Mouse (Mus musculus) forebrain, embryonic 12.5 days (tissue): ENCODE data around the gene Agap1. TPM values are rescaled to one million over a fixed set of nuclear protein-coding genes. Genes with fewer than 3 reads are reported as not detected.
"Not testable (repeated sequence)": the region's sequence is repeated elsewhere in the genome, so short reads cannot be mapped to it uniquely, and the experiment has no call there.

ENCODE experiments used
- ATAC-seq: fragments of 200-750 bp; cut with Nextera tagmentation; 2 replicates; pipeline ENCODE4 v1.8.0; 2017; ENCODE audit warnings: moderate TSS enrichment; ENCODE audit not compliant: low FRiP score
- H3K27ac ChIP-seq: fragments of 300-500 bp; sonication (generic); 2 replicates; pipeline ENCODE4 v1.5.1; 2016; ENCODE audit warnings: mild to moderate bottlenecking
- H3K27me3 ChIP-seq: fragments of 300-500 bp; sonication (generic); 2 replicates; pipeline ENCODE4 v1.6.1; 2016; ENCODE audit warnings: mild to moderate bottlenecking
- H3K36me3 ChIP-seq: fragments of 300-500 bp; sonication (generic); replicated peaks from 2 replicates; pipeline ENCODE4 v1.6.1; 2016; ENCODE audit warnings: mild to moderate bottlenecking
- H3K4me1 ChIP-seq: fragments of 300-500 bp; sonication (generic); 2 replicates; pipeline ENCODE4 v1.6.1; 2016
- H3K4me2 ChIP-seq: fragments of 300-500 bp; sonication (generic); 2 replicates; pipeline ENCODE4 v1.6.1; 2016; ENCODE audit warnings: mild to moderate bottlenecking, moderate library complexity
- H3K4me3 ChIP-seq: fragments of 300-500 bp; sonication (generic); replicated peaks from 2 replicates; pipeline ENCODE4 v1.5.1; 2016; ENCODE audit warnings: mild to moderate bottlenecking
- H3K9ac ChIP-seq: fragments of 300-500 bp; sonication (generic); 2 replicates; pipeline ENCODE4 v1.6.1; 2016; ENCODE audit warnings: mild to moderate bottlenecking
- H3K9me3 ChIP-seq: fragments of 300-500 bp; sonication (generic); 2 replicates; pipeline ENCODE4 v1.6.1; 2016
- WGBS: fragments of 180-500 bp; shearing (Covaris S2); methylation state at CpG from one replicate; pipeline ENCODE4 v1.1.7; 2016; 5-methylcytosine and 5-hydroxymethylcytosine counted together
- polyA plus RNA-seq: library from polyadenylated mRNA; unstranded; fragments of >200 nt; fragmentation: Nextera tagmentation; extraction: Ambion mirVana; gene quantifications from 2 replicates; pipeline ENCODE4 v1.2.1, GENCODE M21; 2016

The Agap1 gene
- polyA plus RNA-seq, 1 experiment from 2014 or later: 49.9 TPM

DNA sequence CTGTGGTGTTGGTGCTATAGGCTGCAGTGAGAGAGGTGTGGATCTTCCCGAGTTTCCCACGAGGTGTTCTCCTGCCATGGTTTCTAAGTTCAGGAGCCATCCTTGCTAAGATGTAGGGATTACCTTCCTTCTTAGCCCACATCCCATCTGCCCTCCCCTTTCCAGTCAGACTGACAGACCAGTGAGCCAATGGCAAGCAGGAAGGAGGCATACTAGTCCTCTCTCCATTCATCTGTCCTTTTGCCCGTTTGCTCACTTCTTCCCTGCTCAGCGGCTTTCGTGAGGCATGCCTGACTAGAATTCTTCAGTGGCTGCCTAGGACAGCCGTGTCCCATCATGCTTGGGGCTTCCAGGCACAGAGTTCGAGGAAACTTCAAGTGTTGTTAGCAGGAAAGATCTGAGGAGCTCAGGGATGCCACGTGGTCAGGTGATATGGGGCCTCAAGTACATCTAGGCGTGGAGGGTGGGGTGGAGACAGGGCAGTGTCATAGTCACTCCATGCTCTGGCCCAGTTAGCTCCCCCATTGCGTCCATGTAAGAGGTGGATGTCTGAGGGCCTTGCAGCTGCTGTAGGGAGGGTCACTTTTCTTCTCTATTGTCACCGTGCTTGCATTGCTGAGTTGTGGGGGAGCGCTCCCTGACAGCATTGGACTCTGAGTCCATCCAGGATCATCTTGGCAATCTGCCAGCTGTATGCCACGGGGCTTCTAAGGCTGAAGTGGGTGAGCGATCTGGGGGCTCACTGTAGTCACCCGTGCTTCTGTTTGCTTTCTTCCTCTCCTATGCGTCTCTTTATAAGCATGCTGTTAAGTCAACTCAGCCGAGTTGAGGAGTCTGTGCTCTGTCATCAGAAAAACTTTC lies 34.7 kb downstream of the Agap1 start:
- ATAC-seq: no peak
- 66% methylated on average over 17 of the region's 17 CpGs for WGBS
- H3K9ac ChIP-seq: no peak overlapping the region

DNA sequence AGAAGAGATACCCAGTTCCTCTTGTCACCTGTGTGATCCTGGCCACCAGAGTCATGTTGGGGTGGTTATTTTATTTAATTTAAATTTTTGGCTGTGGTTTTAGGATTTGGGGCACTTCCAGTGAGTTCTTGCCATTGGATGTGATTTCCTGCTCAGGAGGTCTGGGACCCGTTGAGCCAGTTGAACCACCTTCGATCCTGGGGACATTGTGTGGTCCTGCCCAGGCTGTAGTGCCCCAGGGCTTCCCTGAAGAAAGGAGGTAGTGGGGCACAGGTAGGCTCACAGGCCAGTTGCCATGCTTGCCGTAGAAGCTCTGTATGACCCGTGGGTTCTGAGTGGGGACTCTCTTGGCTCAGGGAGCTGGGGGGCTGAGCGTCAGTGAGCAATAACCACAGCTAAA lies 38.6 kb downstream of the Agap1 start:
- H3K4me3 ChIP-seq: no peak overlapping the region
- H3K4me1 ChIP-seq: peaks cover 53% of the 10 kb centered on the region
- WGBS: 93% methylated on average over 5 of the region's 5 CpGs
- H3K27me3 ChIP-seq: 0 out of 2 replicates have a peak, but pooled peaks cover 2% of the 10 kb centered on the region
- H3K27ac ChIP-seq: no peak overlapping the region
- H3K4me2 ChIP-seq: no peak overlapping the region
- ATAC-seq: no peak
- H3K9me3 ChIP-seq: no peaks in the 10 kb centered on the region
- no peak overlapping the region for H3K9ac ChIP-seq
- no peaks in the 10 kb centered on the region for H3K36me3 ChIP-seq

More for the DNA sequence above, 34.7 kb downstream of the Agap1 start:
- H3K4me3 ChIP-seq: no peak overlapping the region
- H3K36me3 ChIP-seq: no peaks in the 10 kb centered on the region
- no peak overlapping the region for H3K4me2 ChIP-seq
- H3K4me1 ChIP-seq: peaks cover 40% of the 10 kb centered on the region
- H3K27me3 ChIP-seq: no peaks in the 10 kb centered on the region
- H3K27ac ChIP-seq: no peak overlapping the region
- no peaks in the 10 kb centered on the region for H3K9me3 ChIP-seq

DNA sequence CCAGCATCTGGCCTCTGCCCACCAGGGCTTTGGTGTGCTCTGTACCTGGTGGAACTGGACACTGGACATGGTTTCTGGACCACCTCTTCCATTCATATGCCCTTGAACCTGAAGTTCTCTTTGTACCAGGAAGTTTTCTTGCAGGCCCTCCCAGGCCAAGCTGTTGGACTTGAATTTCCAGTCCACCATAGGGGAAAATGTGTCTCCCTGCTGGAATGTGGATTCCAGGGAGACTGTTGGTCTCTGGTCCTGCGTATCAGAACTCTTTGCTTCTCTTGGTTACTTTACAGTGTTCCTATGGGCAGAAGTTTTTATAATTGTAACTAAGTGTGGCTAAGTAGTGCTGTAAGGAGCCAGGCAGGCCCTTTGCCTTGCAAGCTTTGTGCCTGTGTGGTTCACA lies 40.2 kb downstream of the Agap1 start:
- 88% methylated on average over 1 of the region's 1 CpGs for WGBS
- ATAC-seq: no peak
- H3K36me3 ChIP-seq: no peaks in the 10 kb centered on the region
- no peak overlapping the region for H3K4me3 ChIP-seq
- no peak overlapping the region for H3K9ac ChIP-seq
- H3K9me3 ChIP-seq: no peaks in the 10 kb centered on the region
- peaks cover 53% of the 10 kb centered on the region for H3K4me1 ChIP-seq
- H3K27ac ChIP-seq: no peak overlapping the region
- H3K4me2 ChIP-seq: no peak overlapping the region
- H3K27me3 ChIP-seq: 0 out of 2 replicates have a peak, but pooled peaks cover 5% of the 10 kb centered on the region

DNA sequence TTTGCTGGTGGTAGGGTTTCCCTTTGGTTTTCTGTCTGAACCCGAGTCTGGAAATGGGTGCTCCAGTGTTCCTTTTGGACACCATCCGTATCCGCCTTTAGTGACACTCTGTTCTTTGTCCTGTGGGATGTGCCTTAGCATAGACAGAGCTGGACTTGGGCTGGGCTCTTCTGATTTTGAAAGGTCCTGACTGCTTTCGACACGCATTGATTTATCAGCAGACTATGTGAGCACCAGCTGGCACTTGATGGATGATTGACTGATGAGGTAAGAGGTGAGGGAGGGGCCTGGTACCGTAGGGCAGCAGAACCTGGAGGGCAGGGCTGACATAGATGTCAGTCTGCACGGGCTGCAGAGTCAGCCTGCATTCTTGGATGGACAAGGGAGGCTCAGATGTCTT lies 41.6 kb downstream of the Agap1 start:
- peaks cover 56% of the 10 kb centered on the region for H3K4me1 ChIP-seq
- ATAC-seq: no peak

DNA sequence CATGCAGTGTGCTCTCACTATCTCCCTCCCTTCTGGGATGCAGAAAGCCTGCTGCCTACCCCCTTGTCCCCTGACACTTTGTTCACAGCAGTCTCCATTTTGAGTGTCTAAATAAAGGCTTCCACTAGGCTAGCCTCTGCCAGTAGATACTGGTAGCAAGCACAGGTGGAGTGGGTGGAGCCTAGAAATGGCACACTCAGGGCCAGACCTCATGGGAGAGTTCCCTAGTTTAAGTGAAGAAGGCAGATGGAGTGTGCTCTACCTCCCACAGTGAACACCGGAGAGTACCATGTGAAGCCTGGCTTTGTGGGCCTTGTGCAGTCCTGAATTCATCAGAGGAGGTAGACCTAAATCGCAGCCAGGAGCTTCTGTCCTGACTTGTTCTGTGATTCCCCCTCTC lies 46.3 kb downstream of the Agap1 start:
- 86% methylated on average over 2 of the region's 2 CpGs for WGBS
- Histone ChIP-seq H3K9ac (no peak overlapping the region), H3K9me3 (no peaks in the 10 kb centered on the region), H3K4me1 (peaks cover 41% of the 10 kb centered on the region), H3K27ac (no peak overlapping the region), H3K4me3 (no peak overlapping the region), H3K36me3 (no peaks in the 10 kb centered on the region), H3K4me2 (no peak overlapping the region), H3K27me3 (0 out of 2 replicates have a peak, but pooled peaks cover 6% of the 10 kb centered on the region)
- no peak for ATAC-seq

More for the DNA sequence above, 41.6 kb downstream of the Agap1 start:
- Histone ChIP-seq H3K9ac (no peak overlapping the region), H3K4me3 (no peak overlapping the region), H3K4me2 (no peak overlapping the region), H3K27me3 (0 out of 2 replicates have a peak, but pooled peaks cover 6% of the 10 kb centered on the region), H3K9me3 (no peaks in the 10 kb centered on the region), H3K27ac (no peak overlapping the region), H3K36me3 (no peaks in the 10 kb centered on the region)
- WGBS: 75% methylated on average over 7 of the region's 7 CpGs

DNA sequence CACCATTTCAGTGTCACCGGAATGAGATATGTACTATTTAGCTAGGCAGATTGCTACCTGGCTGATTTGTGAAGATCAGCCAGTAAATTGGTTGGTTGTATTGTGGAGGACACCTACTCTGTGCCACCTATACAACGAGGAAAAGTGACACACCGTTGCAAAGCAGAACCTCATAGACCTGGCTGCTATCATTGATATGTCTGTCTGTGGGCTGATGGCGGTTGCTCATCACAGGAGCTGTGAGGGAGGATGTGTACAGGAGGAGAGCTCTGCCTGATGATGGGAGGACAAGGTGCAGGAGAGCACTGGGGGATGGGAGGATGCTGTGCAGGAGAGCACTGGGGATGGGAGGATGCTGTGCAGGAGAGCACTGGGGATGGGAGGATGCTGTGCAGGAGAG lies 46.7 kb downstream of the Agap1 start:
- no peak for ATAC-seq
- peaks cover 37% of the 10 kb centered on the region for H3K4me1 ChIP-seq
- H3K9ac ChIP-seq: no peak overlapping the region
- no peaks in the 10 kb centered on the region for H3K9me3 ChIP-seq
- 0 out of 2 replicates have a peak, but pooled peaks cover 6% of the 10 kb centered on the region for H3K27me3 ChIP-seq
- no peaks in the 10 kb centered on the region for H3K36me3 ChIP-seq
- H3K27ac ChIP-seq: no peak overlapping the region
- no peak overlapping the region for H3K4me2 ChIP-seq
- H3K4me3 ChIP-seq: no peak overlapping the region
- 89% methylated on average over 4 of the region's 4 CpGs for WGBS

DNA sequence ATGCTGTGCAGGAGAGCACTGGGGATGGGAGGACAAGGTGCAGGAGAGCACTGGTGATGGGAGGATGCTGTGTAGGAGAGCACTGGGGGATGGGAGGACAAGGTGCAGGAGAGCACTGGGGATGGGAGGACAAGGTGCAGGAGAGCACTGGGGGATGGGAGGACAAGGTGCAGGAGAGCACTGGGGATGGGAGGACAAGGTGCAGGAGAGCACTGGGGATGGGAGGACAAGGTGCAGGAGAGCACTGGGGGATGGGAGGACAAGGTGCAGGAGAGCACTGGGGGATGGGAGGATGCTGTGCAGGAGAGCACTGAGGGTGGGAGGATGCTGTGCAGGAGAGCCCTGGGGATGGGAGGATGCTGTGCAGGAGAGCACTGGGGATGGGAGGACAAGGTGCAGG lies 47.3 kb downstream of the Agap1 start:
- not testable (repeated sequence) for ATAC-seq, H3K36me3 ChIP-seq, H3K27ac ChIP-seq, H3K4me2 ChIP-seq, H3K27me3 ChIP-seq, H3K4me3 ChIP-seq, H3K9ac ChIP-seq, H3K9me3 ChIP-seq
- peaks cover 36% of the 10 kb centered on the region for H3K4me1 ChIP-seq

DNA sequence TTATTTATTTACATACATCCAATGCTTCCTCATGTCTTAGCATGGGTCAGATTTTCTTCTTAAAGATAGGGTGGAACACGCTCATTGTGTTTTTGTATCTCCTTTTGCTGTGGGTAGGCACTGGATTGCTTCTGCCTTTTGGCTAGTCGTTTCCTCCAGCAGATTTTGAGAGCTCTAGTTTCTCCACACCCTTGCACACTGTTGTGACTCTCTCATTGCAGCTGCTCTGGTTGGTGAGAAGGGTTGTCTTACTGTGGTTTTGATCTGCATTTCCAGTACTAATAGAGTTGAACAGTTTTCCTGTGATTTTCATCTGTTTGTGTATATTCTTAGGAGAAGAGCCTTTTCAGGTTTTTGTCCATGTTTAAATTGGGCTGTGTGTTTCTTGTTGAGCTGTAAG lies 54.6 kb downstream of the Agap1 start:
- Histone ChIP-seq H3K27ac (no peak overlapping the region), H3K4me1 (peaks cover 32% of the 10 kb centered on the region), H3K9ac (no peak overlapping the region), H3K9me3 (no peaks in the 10 kb centered on the region), H3K4me2 (no peak overlapping the region), H3K4me3 (no peak overlapping the region), H3K36me3 (no peaks in the 10 kb centered on the region), H3K27me3 (peaks cover 47% of the 10 kb centered on the region)
- 59% methylated on average over 2 of the region's 2 CpGs for WGBS
- ATAC-seq: no peak

DNA sequence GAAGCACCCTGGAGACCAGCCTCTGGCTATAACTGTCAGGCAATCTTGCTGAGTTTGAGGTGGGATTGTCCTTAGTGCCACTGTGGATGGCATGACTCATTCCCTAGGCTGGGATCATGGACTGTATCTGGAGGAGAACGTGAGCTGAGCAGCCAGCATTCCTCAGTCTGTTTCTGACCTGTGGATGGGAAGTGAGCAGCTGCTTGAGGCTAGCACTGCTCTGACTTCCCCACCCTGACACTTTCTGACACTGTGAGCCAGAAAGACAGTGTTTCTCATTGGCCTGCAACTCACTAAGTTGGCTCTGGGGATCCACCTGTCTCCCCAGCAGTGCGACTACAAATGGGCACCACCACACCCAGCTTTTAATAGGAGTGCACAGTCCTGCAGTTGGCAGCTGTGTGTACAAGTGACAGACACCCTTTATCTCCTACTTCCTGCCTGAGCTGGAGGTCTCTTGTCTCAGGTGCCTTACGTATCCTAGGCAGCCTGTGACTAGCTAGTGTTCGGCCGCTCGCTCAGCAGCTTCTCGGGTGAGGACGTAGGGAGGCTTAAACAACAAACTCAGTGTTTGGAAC lies 55.2 kb downstream of the Agap1 start:
- no peak overlapping the region for H3K4me3 ChIP-seq
- H3K4me2 ChIP-seq: no peak overlapping the region
- peaks cover 53% of the 10 kb centered on the region for H3K27me3 ChIP-seq
- H3K9ac ChIP-seq: no peak overlapping the region
- 12% methylated on average over 8 of the region's 8 CpGs for WGBS
- H3K4me1 ChIP-seq: peaks cover 34% of the 10 kb centered on the region
- H3K36me3 ChIP-seq: no peaks in the 10 kb centered on the region
- no peaks in the 10 kb centered on the region for H3K9me3 ChIP-seq
- ATAC-seq: 0 out of 2 replicates have a peak, but pooled peaks have one; percentile 28
- H3K27ac ChIP-seq: no peak overlapping the region

DNA sequence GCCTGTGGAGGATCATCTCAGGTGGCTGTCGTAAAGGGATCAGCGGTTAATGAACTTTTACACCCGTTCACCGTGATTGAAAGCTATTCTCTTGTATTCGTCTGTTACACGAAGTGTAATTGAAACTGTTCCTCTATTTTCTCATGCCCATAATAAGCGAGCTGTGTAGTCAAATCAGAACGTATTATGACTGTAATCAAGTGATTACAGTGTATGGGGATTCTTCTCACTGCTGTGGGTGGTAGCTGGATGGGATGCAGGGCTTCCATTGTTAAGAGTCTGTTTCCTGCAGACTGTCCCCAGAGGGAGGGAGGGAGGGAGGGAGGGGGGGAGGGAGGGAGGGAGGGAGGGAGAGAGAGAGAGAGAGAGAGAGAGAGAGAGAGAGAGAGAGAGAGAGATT lies 56.1 kb downstream of the Agap1 start:
- ATAC-seq: no peak
- no peak overlapping the region for H3K4me3 ChIP-seq
- WGBS: 19% methylated on average over 8 of the region's 8 CpGs
- H3K9ac ChIP-seq: no peak overlapping the region
- H3K27ac ChIP-seq: no peak overlapping the region
- H3K36me3 ChIP-seq: no peaks in the 10 kb centered on the region
- H3K4me2 ChIP-seq: 0 out of 2 replicates have a peak overlapping the region, but pooled peaks have one; percentile 6
- H3K27me3 ChIP-seq: peaks cover 61% of the 10 kb centered on the region
- peaks cover 39% of the 10 kb centered on the region for H3K4me1 ChIP-seq
- H3K9me3 ChIP-seq: no peaks in the 10 kb centered on the region

DNA sequence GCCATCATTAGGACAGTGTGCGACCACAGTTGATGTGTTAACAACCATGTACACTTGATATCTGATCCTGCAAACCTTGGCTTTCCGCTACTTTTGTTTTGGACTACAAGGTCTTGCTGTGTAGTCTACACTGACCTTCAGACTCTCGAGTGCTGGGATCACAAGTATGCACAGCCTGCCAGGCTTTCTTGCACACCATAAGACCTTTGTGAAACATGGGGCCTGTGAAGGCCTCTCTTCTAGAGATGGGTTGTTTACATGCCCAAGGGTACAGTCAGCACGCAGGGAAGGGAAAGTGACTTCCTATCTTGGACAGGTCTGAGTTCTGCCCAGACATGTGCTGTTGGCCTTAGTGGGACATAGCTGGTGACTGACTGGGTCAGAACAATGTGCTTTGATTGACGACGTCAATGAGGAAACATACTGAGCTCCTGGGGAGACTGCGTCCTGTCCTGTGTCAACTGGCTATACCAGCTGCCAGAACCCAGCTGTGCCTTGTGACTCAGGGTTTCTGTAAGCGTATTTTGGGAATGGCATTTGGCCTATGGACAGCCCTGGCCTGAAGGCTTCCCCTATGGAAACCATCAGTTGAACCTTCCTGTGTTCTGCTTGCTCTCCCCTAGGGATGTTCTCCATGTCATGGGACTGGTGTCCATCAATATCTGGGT lies 59.1 kb downstream of the Agap1 start:
- Histone ChIP-seq H3K9me3 (no peaks in the 10 kb centered on the region), H3K4me2 (no peak overlapping the region), H3K4me1 (peaks cover 67% of the 10 kb centered on the region), H3K27ac (no peak overlapping the region), H3K27me3 (peaks cover 71% of the 10 kb centered on the region), H3K4me3 (no peak overlapping the region), H3K36me3 (no peaks in the 10 kb centered on the region), H3K9ac (no peak overlapping the region)
- ATAC-seq: no peak
- 77% methylated on average over 8 of the region's 8 CpGs for WGBS

DNA sequence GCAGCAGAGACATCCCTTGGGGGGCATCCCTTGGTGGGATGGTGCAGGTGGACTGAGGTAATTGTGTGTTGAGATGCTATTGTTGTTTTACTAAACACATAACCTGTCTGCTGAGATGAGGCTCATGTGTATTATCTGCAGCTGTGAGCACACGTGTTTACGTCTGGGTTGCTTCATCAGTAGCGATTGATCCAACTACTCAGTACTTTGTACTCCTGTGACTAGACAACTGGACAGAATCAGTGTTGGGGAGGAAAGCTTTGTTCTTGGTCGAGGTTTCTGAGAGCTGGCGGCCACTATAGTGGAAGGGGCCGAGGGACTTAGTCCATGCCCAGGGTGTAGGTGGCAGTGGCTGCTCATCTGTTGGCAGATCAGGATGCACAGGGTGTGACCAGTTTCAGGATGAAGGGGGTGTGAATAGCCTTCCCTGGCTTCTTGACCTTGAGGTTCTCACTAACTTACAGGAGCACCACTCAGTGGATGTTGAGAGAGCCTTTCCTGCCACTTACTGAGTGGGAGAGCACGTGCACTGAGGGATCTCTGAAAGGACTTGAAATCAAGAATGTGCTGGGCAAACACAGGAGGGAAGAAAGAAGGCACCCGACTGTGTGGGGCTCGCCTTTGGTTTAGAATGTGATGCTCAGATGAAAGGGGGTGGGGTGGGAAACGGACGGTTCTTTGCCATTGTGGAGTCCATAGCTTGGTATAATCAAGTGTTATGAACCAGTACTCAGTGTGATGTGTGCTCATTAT lies 61.4 kb downstream of the Agap1 start:
- H3K9me3 ChIP-seq: no peaks in the 10 kb centered on the region
- H3K4me2 ChIP-seq: no peak overlapping the region
- H3K36me3 ChIP-seq: no peaks in the 10 kb centered on the region
- no peak for ATAC-seq
- peaks cover 72% of the 10 kb centered on the region for H3K4me1 ChIP-seq
- peaks cover 86% of the 10 kb centered on the region for H3K27me3 ChIP-seq
- no peak overlapping the region for H3K4me3 ChIP-seq
- no peak overlapping the region for H3K9ac ChIP-seq
- H3K27ac ChIP-seq: no peak overlapping the region
- 53% methylated on average over 11 of the region's 11 CpGs for WGBS
